Mouse (Mus musculus) forelimb bud, embryonic 11.5 days (tissue): ENCODE measurements around the gene Depdc1b.

Experiments used
- DNase-seq: peaks from one replicate; pipeline ENCODE4 v3.0.0-alpha.2; 2012; ENCODE audit warnings: low read depth, low spot score

Gene Depdc1b

DNA sequence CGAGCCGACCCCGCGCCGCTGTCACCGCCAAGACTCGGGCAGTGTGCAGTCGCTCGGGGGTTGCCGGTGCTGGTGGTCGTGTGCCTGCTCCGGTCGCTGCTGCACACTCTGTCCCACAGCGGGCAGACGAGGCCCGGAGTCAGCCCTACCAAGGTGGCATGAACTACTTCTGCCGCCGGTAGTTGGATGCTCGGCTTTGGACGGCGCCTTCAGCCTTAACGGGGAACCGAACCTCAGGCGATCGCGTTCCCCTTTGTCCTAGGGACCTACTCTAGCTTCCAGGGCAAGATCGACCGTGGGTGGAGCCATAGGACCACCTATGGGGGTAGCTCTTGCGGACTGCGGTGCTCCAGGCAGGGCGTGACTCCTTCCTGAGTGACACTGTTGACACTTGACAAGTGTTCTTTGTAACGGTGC lies 363 bp downstream of the Depdc1b start:
- DNase-seq = peak; percentile 58

DNA sequence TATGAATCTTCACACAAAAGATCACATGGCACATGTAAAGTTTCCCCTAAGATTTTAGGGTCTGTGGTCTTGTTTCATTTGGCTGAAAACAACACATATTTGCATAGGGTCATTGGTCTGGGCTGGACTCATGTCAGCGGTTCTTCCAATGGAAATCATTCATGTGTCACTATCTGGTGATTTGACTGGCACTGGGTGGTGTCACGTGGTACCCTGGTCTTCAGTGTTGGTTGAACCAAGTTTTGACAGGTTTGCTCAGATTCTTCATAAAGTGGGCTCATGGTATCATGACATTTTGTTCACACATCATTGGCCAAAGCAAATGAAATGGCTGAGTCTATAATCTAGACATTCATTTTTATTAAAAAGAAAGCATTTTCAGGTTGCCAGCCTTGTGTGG lies 1.3 kb downstream of the Depdc1b start:
- DNase-seq = no peak

DNA sequence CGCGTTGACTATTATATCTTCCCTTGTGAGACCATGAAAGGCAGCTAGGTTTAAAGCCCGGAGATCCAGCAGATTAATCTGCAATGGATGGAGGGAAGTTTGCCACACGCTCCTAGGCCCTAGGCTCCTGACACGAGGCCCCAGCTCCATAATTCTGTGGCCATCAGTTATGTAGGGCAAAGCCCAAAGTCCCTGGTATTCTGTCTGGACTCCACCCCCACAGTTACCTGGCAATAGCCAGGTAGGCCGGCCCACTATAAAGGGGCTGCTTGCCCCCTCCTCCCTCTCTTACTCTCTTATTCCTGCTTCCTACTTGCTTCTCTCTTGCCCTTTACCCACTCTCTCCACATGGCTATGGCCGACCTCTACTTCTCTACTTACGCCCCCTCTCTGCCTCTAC lies 2.9 kb downstream of the Depdc1b start:
- no peak for DNase-seq

DNA sequence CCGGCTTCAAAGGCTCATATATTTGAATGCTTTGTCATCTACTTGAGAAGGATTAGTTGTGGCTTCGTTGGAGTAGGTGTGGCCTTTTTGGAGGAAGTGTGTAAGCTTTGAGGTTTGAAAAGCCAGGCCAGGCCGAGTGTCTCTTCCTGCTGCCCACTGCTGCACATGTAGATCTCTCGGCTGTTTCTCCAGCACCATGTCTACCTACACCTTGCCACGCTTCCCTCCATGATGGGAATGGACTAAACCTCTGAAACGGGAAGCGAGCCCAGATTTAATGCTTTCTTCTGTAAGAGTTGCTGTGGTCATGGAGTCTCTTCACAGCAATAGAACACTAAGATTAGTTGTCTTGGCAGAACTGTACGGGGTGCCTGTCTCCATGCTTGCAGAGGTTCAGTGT lies 4.1 kb downstream of the Depdc1b start:
- no peak for DNase-seq

DNA sequence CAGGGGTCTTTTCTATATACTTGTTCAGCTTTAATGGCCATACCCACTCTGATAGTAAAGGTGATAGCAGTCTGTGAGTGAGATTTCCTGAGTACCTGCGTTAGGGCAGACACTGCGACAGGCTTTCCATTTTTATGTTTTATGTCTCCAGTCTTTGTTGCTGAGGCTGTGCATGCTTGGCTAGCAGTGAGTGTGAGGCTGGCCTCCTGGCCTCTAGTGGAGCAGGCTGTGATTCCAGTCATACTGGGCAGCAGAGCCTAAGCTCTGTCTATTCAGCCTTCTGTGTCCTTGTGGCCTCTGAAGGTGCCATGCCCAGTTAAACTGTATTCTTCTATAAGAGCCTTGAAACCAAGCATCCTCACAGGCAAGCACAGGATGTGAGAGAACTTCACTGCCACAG lies 6.3 kb downstream of the Depdc1b start:
- no peak for DNase-seq

DNA sequence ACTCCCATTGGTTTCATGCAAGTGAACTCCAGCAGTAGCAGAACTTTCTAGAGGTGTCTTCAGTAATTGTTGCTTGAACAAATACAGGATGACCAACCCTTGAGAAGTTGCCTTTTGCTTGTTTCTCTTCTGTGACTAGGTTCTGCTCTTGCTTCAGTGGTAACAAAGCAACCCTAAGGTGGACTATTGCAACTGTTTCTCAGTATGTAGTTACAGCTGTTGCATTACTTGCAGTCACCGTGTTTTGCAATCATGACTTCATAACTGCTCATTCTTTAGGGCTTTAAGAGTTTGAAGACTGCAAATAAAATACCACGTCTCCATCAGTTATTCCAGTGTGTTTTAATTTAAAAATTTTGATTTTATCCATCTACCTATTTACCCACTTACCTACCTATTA lies 7.2 kb downstream of the Depdc1b start:
- no peak for DNase-seq

DNA sequence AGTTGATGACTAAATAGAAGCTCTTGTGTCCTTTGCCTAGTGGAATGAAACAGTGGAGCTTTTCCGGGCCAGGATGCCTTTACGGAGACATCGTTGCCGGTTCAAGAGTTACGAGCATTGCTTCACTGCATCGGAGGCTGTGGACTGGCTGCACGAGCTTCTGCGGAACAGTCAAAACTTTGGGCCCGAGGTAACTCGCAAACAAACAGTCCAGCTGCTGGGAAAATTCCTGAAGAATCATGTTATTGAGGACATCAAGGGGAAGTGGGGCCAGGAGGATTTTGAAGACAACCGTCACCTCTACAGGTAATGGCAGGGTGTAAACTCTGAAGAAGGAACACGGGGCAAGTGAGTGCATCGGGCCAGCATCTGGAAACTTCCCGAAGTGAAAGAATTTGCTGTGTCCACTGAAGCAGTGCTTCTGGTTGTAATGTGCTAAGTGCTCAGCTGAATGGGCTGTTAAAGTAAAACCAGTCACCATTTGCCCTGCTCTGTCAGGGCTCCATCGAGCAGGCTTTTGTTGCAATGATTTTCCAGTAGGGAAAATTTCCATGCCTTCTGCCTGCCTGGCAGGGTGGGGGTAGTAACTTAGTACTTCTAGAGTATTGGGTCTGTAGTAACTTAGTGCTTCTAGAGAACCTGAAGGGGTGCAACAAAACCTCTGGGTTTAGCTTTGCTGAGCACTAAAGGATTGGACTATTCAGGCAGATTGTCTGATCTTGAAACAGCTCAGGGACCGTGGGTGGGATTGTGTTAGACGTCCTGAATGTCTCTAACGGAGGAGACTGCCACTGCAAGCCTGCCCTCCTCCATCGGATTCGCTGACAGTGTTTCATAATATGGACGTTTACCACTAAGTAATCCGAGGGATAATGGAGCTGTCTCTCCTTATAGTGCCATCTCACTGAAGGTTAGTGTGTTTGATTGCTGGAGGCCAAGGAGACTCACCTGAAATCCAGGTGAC lies 8.0 kb downstream of the Depdc1b start:
- no peak for DNase-seq

DNA sequence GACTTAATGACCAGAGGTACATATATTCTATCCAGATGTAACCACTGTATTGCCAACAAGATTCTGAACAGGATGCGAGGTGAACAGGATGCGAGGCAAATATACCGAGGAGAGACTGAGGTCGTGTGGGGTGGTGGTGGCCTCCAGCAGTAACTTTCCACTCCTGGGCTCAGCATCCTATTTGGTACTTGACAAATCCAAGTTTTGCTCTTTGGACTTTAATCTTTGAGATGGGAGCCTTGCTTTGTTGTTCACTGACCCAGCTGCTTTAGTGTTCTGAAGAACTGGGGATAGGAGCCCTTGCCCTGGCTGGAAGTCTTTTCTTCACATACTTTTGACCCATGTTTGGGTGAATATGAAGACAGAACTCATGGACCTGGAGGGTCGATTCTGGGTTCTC lies 9.7 kb downstream of the Depdc1b start:
- DNase-seq = no peak

DNA sequence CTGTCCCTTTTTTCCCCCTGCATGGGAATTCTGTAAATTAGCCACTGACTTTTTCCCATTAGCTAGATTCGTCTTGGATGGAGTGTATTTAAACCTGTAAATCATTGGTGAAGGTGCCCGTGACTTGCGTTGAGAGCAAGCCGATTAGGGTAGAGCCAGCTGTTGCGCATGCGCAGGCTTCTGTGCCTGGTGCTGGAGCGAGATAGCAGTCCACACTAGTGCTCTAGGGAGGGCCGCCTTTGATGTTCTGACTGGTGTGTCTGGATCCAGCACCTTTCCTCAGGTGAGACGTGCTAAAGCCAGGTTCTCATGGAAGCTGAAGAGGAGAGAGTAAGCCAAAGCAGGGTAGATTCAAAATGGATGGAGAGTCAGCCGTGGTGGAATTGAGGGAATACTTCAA lies 10.2 kb downstream of the Depdc1b start:
- DNase-seq = no peak

DNA sequence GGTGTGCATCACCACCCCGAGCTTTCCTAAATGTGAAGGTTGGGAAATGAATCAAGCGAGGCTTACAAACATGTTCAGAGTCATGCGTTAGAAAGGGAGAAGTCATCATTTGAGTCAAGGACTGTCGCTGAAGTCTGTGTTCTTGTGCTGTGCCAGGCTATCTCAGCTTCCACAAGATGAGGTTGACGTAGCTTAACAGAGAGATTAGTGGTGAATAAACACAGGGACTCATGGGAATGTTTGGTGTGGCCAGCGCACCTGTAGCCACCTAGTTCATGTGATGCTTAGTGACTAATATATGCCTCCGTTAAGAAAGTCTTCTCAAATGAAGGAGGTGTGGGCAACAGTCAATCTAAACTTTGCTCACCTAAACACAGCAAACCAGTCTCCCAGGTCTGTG lies 10.9 kb downstream of the Depdc1b start:
- no peak for DNase-seq

DNA sequence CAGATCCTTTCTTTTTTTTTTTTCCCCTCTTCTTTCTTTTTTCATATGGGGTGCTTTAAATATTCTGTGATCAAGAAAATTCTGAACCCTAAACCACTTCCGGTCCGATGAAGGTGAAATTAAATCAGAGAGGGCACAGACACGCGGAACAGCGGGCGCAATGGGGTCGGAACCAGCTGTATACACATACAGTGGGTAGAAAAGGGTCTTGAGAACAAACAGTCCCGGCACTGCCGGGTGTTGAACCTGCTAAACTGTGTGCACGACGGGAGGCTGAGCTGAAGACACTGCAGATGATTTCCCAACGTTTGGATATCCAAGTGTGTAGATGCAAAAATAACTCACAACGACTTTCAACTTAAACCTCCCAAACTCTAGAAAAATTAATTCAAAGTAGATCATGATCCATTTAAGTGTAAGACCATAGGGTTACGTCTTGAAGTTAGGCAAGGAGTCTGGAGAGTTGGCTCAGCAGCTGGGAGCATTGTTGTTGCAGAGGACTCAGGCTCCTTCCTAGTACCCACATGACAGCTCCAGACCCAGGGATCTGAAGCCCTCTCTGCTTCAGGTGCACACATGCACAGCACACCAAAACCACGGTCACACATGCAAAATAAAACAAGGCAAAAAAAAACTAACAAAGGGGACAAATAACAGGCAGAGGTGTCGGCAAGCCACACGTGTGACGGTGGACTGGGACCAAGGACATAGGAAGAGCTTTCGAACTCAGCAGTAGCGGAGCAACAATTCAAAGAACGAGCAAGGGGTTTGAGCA lies 12.5 kb downstream of the Depdc1b start:
- DNase-seq = no peak

DNA sequence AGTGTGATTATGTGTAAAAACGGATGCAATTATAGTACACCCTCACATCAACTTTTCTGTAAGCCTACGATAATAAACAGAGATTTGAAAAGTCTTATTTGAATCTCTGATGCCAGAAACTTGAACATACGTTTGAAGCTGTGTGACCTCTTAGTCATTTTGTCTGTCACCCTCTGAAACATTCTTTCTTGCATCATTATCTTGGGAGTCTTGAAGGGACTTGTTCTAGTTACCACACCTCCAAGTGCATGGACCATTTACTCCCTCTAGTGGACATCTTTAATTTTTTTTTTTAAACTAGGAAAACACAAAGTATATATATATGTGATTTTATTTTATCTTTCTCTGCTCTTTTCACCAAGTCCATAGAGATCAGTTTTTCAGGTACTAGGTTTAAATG lies 13.6 kb downstream of the Depdc1b start:
- DNase-seq = peak; percentile 37

DNA sequence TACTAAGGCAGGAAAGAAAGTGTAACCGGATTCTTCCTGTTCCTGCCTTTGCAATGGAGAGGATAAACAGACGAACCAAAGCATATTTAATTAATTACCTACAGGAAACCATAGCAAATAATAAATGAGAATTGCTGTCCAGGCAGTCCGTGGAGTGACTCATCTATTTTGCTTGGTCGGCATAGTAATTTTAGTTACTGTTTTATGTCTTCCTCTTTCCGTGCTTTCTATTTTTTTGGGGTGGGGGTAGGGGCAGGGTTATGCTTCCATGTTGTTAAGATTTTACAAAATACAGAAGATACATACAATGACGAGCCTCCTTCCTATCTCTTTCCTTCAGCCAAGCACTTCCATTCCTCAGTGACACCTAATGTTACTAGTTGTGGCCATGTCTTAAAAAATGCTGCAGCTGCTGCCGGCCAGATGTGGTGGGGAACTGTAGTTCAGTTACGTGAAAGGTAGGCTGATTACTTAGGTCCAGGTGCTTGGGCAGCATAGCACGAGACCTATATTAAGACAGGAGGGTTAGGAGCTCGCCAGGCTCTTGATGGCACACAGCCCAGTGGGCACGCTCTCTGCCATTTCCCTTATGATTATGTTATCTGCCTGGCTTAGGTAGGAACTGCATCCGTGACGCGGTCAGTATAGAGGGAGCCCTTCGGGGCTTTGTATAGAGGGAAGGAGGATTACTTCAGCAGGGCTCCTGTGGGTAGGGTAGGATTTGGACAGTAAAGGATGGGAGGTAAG lies 19.3 kb downstream of the Depdc1b start:
- peak; percentile 20 for DNase-seq

DNA sequence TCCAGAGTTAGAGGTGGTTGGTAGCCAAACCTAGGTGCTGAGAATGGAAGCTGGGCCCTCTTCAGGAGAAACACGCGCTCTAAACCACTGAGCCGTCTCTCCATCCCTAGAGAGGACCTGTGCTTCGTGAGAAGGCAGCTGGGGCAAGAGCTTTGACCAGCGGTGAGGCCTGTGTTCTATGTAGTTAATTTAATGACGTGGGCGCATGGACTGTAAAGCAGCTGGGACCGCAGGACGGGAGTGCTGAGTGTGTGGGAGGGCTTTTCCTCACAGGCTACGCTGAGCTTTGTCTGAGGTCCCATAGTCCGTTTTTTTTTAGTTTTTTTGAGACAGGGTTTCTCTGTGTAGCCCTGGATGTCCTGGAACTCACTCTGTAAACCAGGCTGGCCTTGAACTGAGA lies 20.1 kb downstream of the Depdc1b start:
- no peak for DNase-seq

DNA sequence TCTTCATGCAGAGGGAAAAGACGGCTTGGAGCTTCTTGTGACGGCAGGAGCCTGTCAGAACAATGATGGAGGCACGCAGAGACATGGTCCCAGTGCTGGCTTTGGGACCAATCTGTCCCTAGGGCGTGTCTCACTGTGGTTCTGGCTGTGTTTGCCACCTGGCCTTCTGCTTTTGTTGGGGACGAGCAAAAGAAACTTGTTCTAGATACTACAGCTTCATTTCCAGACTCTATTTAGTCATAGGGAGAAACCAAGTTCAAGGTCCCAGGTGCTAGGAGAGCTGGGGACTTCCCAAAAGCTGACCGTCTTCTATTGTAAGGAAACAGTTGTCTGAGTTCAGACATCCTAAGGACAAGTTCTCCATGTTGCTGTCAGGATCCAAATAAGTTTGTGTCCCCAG lies 21.2 kb downstream of the Depdc1b start:
- DNase-seq = no peak

DNA sequence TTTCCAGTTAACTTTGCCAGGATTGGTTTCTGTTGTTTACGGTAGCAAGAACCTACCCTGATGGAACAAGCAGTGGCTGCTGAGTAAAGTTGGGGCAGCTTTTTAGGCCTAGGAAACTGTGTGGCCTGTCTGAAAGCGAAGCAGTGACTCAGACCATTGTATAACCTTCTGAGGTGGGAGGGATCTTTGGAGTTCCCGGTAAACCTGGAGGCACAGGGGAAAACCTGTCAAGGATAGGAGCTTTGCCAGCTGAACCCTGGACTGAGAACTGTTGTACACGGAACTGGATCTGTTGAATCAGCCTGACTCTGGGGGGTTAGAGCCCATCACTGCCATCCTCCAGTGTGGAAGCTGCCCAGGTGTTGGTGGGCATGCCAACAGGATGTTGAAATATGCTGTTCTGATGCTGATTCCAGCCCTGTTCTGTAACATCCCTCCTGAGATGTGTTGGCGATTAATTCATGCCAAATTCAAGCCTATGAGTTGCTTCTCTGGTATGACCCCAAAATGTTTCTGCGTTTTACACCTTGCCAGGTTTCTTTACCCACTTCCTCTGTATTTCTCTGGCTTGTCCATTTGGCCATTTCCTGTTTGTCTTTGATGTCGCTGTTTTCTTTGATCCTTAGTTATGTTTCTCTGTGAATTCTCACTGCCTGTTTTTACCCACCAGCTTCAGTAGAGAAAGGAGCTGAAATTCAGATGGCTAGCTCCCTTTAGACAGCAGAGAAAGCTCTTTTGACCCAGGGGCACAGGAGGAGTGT lies 22.1 kb downstream of the Depdc1b start:
- no peak for DNase-seq

DNA sequence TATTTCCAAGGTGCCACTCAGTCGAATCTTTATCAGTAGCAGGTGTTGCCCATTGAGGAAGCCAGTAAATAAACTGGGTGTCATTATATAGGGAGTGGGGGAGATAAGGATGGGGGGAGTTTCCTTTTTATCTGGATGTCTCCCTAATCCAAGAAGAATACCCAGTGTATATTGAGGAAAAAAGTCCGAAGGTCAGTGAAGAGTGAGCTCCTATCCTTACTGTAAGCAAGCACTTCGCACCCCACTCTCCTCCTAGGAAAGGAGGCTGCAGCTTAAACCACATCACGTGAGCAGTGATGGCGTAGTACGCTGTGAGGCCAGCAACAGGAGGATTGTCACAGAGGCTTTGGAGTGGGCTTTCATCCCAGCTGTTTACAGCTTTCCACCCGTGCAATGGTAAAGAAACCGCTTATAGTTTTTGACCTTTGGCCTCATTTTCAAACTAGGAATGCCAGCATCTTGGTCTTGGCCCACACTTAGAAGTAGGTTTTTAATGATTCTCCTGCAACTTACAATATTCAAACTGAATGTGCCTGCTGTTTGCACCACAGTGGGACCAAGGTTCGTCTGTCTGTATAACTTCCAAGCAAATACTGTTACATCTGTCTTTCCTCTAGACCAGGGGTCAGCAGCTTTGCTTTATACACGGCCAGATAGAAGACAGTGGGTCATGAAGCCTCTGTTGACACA lies 23.9 kb downstream of the Depdc1b start:
- no peak for DNase-seq

DNA sequence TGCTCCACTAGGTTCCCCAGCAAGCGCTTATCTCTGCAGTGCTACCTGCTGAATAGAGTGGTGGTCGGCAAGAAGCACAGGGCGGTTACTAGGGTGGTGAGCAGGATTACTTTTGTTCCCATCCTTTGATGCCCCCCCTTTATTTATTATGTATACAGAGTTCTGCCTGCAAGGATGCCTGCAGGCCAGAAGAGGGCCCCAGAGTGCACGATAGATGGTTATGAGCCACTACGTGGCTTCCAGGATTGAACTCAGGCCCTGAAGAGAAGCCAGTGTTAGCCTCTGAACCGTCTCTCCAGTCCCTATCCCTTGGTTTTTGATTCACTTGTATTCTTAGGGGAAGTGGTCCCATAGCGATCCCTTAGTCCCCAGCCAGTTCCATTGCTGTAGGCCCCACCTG lies 25.5 kb downstream of the Depdc1b start:
- DNase-seq = no peak

DNA sequence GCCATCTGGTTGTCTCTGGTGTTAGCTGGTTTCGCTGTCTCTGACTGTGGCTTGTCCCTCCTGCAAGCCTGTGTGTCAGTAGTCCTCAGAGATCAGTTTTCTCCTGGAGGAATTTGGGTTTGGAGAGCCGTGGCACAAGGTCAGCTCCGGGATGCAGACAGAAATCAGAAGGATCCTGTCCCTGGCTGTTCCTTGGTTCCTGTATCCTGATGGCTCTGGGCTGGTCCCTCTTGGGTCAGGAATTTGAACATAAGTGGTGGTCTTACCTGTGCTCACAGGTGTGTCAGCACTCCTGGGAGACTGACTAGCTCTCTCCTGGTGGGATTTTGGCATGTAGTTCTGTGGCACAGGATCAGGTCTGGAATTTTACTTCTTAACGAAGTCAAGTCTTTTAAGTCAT lies 29.6 kb downstream of the Depdc1b start:
- DNase-seq = no peak

DNA sequence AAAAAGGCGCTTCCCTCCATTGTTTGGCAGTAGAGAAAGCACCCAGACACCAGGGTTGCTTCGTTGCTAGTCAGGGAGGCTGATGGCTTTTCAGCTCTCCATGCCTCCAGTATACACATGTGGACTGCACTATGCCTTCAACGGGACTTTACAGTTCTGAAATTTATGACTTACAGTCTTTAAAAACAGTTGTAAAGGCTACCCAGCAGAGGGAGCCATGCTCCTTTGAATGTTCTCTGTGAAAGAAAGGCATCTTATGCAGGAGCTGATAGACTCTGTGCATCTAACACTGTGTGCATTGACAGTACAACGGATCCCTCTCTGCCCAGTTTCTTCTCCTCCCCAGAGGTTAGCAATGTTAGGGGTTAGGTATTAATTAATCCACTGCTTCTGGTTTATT lies 30.9 kb downstream of the Depdc1b start:
- DNase-seq = peak; percentile 74

DNA sequence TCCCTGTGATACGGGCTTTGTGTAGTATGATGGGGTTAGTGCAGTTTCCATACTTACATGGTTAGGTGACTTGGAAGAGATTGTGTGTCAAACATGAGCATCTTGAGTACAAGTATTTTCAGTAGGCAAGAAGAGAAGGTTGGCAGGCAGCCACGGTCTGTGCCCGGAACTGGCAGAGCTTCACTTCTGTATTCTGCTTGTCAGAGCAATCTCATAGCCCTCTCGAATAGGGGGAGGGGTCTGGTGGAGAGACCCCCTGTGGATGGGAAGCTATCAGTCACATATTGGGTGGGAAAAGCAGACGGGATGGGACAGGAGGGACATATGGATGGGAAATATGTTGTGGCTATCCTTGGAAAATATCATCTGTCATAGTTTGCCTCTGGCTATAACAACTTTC lies 33.5 kb downstream of the Depdc1b start:
- no peak for DNase-seq
